Mouse (Mus musculus) c-Kit-positive CD71-negative TER-119-negative erythroid progenitor cells, embryonic 14.5 days (primary cell): ENCODE measurements around the gene Clgn.

Source experiments
- DNase-seq: peaks from one replicate; pipeline ENCODE4 v3.0.0-alpha.2; 2013; ENCODE audit warnings: low read depth

The Clgn gene

DNA sequence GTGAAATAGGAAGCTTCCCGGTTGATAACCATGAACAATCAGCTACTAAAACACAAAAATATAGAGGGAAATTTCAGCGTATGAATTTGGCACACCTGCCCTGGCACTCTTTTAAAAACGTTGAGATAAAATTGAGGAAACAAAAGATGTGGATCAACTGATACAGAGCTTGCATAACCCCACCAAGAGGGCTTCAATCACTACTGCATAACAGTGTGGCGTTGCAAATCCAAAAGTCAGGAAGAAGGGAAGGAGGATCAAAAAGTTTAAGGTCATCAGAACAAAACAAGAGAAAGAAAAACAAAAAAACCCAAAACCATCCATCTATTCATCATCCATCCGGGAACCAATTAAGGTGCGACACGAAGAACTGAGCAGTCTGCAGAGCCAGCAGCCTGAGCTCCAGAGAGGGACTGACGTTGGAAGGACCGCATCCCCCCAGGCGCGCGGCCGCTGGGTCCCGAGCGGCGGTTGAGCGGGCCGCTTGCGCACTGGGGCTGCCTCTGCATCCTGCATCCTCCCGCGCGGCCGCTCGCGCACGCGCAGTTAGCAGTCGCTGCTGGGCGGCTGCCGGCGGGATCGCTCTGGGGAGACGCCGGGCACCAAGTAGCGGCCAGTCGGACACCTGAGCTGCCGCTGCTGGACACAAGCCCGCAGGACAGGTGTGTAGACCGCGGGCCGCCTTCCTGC, at the start of gene Clgn:
Clgn (plus strand) TSS at position 552 of the 690 bp plus-strand sequence.
- peak; percentile 23 for DNase-seq

GRCm38 (mm10) chr8:83342076-83342475, 47.6 kb upstream of the Clgn start:
- no peak for DNase-seq

- DNase-seq, result no peak
Measured at GRCm38 (mm10) chr8:83342693-83343092, 47.0 kb upstream of the Clgn start.

- DNase-seq, result no peak
Measured at GRCm38 (mm10) chr8:83348263-83348662, 41.4 kb upstream of the Clgn start, which contains the start of gene Mgat4d. Gene Mgat4d (plus strand): TSS chr8:83348471.

DNA sequence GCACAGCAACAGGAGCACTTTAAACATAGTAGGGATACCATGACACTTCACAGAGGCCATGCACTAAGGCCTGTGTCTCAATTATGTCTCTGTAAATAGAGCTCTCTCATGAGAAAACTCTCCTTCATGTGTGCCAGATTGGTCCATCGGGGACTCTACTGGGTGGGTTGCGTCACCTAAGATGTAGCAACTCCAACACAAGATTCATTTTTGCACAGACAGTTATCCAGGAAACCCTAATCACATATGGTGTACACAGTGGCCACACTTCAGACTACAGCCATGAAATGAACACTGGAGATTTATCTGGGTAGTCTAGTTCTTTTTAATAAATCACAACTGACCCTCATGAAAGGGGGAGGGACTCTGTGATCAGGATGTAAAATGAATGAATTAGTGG, 38.4 kb upstream of the Clgn start:
- no peak for DNase-seq

GRCm38 (mm10) chr8:83363156-83363769, 26.4 kb upstream of the Clgn start:
- DNase-seq, result no peak

- no peak for DNase-seq
Measured at GRCm38 (mm10) chr8:83377231-83377630, 12.4 kb upstream of the Clgn start.

- DNase-seq, result no peak
Measured at GRCm38 (mm10) chr8:83380141-83380540, 9.5 kb upstream of the Clgn start.

- no peak for DNase-seq
Measured at GRCm38 (mm10) chr8:83381016-83381415, 8.7 kb upstream of the Clgn start.

DNA sequence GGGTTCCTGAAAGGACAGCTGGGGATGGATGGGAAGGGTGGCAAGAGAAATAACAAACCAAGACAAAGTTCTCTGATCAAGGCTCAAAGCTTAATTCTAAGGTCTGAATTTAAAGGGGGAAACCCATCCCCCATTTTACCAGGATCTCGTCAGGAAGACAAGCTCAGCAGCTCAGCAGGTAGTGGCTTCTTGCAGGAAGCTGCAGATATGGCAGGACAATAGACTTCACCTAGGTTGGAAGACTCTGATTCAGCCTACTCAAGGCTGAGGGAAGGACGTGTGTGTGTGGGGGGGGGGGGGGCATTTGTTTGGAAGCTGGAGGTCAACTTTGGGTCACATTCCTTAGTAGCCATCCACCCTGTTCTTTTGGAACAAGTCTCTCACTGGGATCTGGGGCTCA, 6.8 kb upstream of the Clgn start:
- no peak for DNase-seq

GRCm38 (mm10) chr8:83390006-83390701, 487 bp downstream of the Clgn start:
- no peak for DNase-seq

DNA sequence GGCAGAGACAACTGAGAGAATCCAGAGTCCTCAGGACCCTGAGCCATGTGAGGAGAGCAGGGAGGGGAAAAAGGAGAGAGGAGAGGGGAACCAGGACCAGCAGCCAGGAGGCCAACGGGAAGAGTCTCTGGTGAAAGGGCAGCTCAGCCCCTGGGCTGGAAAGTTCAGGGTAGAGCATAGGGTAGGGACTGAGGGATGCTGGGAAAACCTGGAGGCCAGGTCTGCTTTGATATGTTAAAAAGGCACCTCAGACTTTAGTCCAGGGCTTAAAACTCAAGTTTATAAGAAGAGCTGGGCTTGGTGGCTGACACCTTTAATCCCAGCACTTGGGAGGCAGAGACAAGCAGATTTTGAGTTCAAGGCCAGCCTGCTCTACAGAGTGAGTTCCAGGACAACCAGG, 2.9 kb downstream of the Clgn start:
- no peak for DNase-seq

DNA sequence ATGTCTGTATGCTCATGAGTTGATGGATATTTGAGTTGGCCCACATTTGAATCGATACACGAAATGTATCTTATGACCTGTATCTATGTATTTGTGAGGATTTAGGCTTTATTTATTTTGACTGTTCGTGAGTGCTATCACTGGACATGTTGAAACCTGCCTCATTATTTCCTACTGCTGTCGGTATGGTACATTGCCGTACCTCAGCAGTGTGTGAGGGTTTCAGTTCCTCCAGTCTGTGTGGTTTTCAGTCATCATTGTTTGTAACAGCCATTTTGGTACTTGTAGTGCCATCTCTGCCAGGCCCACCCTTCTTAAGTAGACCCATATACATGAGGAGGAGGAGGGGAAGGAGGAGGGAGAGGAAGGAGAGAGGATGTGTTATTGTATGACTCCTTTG, 4.7 kb downstream of the Clgn start:
- DNase-seq, result no peak

GRCm38 (mm10) chr8:83396680-83397079, 7.0 kb downstream of the Clgn start:
- no peak for DNase-seq

- no peak for DNase-seq
Measured at GRCm38 (mm10) chr8:83397726-83398125, 8.1 kb downstream of the Clgn start.

GRCm38 (mm10) chr8:83405548-83405947, 15.9 kb downstream of the Clgn start:
- no peak for DNase-seq

GRCm38 (mm10) chr8:83406836-83407235, 17.2 kb downstream of the Clgn start:
- DNase-seq, result peak; percentile 62

DNA sequence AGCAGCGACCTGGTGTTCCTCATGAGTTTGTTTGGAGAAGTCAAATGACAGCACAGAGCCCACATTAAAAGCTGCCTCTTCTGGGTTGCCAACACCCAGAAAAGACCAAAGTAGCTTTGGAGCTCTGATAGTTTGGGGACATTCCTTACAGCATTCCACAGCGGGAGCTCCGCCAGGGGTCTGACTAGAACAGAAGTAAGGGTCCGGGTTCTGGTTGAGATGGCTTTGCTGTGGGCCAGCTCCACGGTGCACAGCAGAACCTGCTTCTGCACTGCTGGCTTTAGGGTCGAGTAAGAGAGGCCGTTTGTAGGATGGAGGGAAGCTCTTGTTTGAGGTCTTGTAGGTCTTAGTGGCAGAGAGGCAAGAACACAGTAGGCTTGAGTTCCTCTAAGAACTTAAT, 18.8 kb downstream of the Clgn start:
- no peak for DNase-seq

DNA sequence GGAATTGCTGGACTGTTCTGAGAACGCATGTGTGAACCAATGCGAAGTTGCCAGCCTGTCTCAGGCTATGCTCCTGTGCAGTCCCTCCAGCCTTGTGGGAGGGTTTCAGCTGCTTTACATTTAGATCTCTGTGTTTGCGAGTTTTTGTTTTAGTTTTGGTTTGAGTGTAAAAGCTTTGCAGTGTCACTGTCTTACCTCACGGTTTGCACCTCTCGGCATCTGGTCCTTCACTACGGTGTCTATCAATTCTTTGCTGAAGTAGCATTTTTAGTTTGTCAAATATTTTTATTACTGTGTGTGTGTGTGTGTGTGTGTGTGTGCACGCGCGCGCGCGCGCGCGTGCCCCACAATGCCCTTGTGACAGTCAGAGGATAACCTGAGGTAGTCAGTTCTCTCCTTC, 27.2 kb downstream of the Clgn start:
- DNase-seq, result no peak

DNA sequence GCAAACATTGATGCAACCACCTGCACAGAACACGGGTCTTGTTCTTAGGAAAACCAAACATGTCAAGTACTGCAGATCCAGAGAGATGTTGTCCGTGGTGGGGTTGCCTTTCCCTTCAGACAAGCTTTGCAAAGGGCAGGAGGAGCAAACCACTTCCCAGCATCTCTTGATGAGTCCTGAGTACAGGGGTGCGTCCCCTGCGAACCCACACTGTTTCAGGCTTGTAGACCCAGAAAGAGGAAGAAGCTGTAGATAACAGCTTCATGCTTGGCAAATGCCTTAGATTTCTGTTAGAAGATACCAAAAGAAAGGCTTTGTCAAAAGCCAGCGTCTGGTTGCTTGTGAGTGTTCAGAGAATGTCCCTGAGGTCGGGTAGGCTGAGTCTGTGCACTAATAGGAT, 28.3 kb downstream of the Clgn start:
- no peak for DNase-seq

GRCm38 (mm10) chr8:83418805-83419516, 29.3 kb downstream of the Clgn start:
- no peak for DNase-seq

DNA sequence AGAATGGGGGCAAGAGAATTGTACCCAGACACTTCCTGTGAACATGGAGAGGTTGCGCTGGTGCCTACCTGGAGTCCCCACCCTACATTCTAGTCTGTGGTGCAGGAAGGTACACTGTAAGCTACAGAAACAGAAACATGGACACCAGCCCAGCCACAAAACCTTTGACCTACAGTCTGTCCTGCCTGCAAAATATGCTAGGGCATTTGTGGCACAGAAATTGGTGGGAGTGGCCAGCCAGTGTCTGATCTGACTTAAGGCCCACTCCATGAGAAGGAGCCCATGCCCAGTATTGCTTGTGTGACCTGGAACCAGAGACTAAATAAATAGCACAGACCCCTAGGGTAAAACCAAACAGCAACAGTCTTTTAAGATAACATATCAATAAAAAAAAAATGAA, 31.7 kb downstream of the Clgn start:
- DNase-seq, result no peak
